8 mouse cellular contexts compared by ENCODE assay signal in the genomic region with DNA sequence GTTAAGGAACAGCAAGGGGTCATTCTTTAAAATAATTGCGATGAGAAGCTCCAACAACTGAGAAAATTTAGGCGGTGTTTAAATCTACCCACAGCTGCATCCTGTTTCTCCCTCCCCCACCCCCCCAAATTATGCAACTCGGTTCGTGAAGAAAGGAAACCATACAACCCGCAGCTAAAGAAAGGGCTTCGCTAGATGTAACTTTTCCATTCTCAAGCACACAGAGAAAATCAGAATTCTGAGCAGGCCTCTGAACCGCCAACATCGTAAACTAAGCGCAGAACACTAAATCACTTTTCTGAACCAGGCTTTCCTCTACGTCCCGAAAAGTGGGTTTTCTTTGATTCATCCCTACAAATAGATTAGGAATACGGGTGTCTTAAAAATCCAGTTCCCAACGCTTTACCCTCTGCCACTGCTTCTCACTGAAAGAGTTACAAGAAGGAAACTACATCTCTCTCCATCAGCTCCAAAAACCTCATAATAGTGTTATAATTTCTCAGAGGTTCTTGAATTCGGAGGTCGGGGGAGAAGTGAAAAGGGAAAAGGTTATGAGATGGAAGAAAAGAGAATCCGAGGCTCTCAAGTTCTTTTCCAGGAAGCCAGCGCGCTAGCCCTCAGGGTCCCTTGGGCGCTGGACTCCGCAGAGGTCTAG. TPM values are rescaled to one million over a fixed set of nuclear protein-coding genes. Genes with fewer than 3 reads are reported as not detected.
DNase-seq lines count a peak whose midpoint lies in the region; ATAC-seq lines count a peak whose summit lies in the region.

No protein-coding gene starts in this region.

- no peak overlapping the region for H3K27ac ChIP-seq in embryonic facial prominence, embryonic 11.5 days (replicated peaks; ENCODE audit: low read depth, low read length)
- peak overlapping the region; percentile 74; the same call in 1 of the 2 replicates for H3K27ac ChIP-seq in hindbrain, embryonic 15.5 days (replicated peaks)
- H3K27ac ChIP-seq in midbrain, embryonic 15.5 days: no peak overlapping the region

- ATAC-seq in erythroblast, adult 5-6 weeks (replicated peaks; ENCODE audit: low FRiP score, poor library complexity, severe bottlenecking): no peak
- ATAC-seq in embryonic facial prominence, embryonic 11.5 days (replicated peaks; ENCODE audit: insufficient number of reproducible peaks, low FRiP score, low TSS enrichment, low read depth): no peak
- no peak for ATAC-seq in hindbrain, embryonic 15.5 days (ENCODE audit: low FRiP score, low read depth)
- no peak for ATAC-seq in midbrain, embryonic 15.5 days (replicated peaks)

- no peaks in the 10 kb centered on the region for H3K9me3 ChIP-seq in erythroblast, embryonic 14.5 days (ENCODE audit: control insufficient read depth, low read length)
- H3K9me3 ChIP-seq in embryonic facial prominence, embryonic 11.5 days (replicated peaks; ENCODE audit: control insufficient read depth, low read length): no peaks in the 10 kb centered on the region
- no peaks in the 10 kb centered on the region for H3K9me3 ChIP-seq in hindbrain, embryonic 15.5 days
- no peaks in the 10 kb centered on the region for H3K9me3 ChIP-seq in midbrain, embryonic 15.5 days

- peak overlapping the region; percentile 85 for H3K4me2 ChIP-seq in embryonic facial prominence, embryonic 11.5 days (ENCODE audit: low read depth, low read length)
- peak overlapping the region; percentile 95 for H3K4me2 ChIP-seq in hindbrain, embryonic 15.5 days
- H3K4me2 ChIP-seq in midbrain, embryonic 15.5 days: peak overlapping the region; percentile 97

- peak; percentile 81 for DNase-seq in A20 (ENCODE audit: low read depth, low spot score)
- peak; percentile 36 for DNase-seq in embryonic facial prominence, embryonic 11.5 days (ENCODE audit: low spot score)
- no peak for DNase-seq in adrenal gland, adult 8-10 months
- DNase-seq in cerebellum, postnatal 25 days: no peak

- H3K4me3 ChIP-seq in erythroblast, embryonic 14.5 days (replicated peaks): peak overlapping the region; percentile 76
- peak overlapping the region; percentile 63 for H3K4me3 ChIP-seq in embryonic facial prominence, embryonic 11.5 days (ENCODE audit: low read depth, low read length)
- H3K4me3 ChIP-seq in hindbrain, embryonic 15.5 days: peak overlapping the region; percentile 96
- peak overlapping the region; percentile 97 for H3K4me3 ChIP-seq in midbrain, embryonic 15.5 days

- H3K4me1 ChIP-seq in erythroblast, embryonic 14.5 days (ENCODE audit: control insufficient read depth): peaks cover 15% of the 10 kb centered on the region
- H3K4me1 ChIP-seq in embryonic facial prominence, embryonic 11.5 days (ENCODE audit: control insufficient read depth, insufficient read depth, low read length): no peaks in the 10 kb centered on the region
- H3K4me1 ChIP-seq in hindbrain, embryonic 15.5 days (replicated peaks): peaks cover 13% of the 10 kb centered on the region; the same call in 1 of the 2 replicates
- peaks cover 10% of the 10 kb centered on the region; the same call in 1 of the 2 replicates for H3K4me1 ChIP-seq in midbrain, embryonic 15.5 days

- H3K36me3 ChIP-seq in erythroblast, embryonic 14.5 days (ENCODE audit: control insufficient read depth): peaks cover 8% of the 10 kb centered on the region
- H3K36me3 ChIP-seq in embryonic facial prominence, embryonic 11.5 days (replicated peaks; ENCODE audit: control insufficient read depth, insufficient read depth, low read depth, low read length): peaks cover 2% of the 10 kb centered on the region; the same call in 1 of the 2 replicates
- H3K36me3 ChIP-seq in hindbrain, embryonic 15.5 days: peaks cover 12% of the 10 kb centered on the region
- H3K36me3 ChIP-seq in midbrain, embryonic 15.5 days (replicated peaks): peaks cover 3% of the 10 kb centered on the region

- H3K9ac ChIP-seq in embryonic facial prominence, embryonic 11.5 days (replicated peaks; ENCODE audit: low read length): peak overlapping the region; percentile 58
- H3K9ac ChIP-seq in hindbrain, embryonic 15.5 days: peak overlapping the region; percentile 80
- peak overlapping the region; percentile 74 for H3K9ac ChIP-seq in midbrain, embryonic 15.5 days

- H3K27me3 ChIP-seq in erythroblast, embryonic 14.5 days (ENCODE audit: control insufficient read depth): peaks cover 39% of the 10 kb centered on the region
- H3K27me3 ChIP-seq in embryonic facial prominence, embryonic 11.5 days (ENCODE audit: control insufficient read depth, insufficient read depth, low read length): no peaks in the 10 kb centered on the region
- H3K27me3 ChIP-seq in hindbrain, embryonic 15.5 days: no peaks in the 10 kb centered on the region
- H3K27me3 ChIP-seq in midbrain, embryonic 15.5 days (replicated peaks): peaks cover 20% of the 10 kb centered on the region

- WGBS in embryonic facial prominence, embryonic 11.5 days: 14% methylated on average over 20 of the region's 20 CpGs
- WGBS in hindbrain, embryonic 15.5 days: 13% methylated on average over 20 of the region's 20 CpGs
- WGBS in midbrain, embryonic 15.5 days: 13% methylated on average over 20 of the region's 20 CpGs

RNA-seq across cellular contexts. Expression of a gene that starts 17.7 kb away (rescaled TPM):
- 0.04 and 0.09 TPM in 2 replicates for polyA plus RNA-seq in erythroblast, embryonic 14.5 days (2012)
- total RNA-seq in erythroblast, adult 5-6 weeks (2015; ENCODE audit: low replicate concordance): 6.0 and 8.4 TPM in 2 replicates
- 2.6 and 5.3 TPM in 2 replicates for total RNA-seq in erythroblast, adult 5-6 weeks (2017; ENCODE audit: low replicate concordance)
- polyA plus RNA-seq in embryonic facial prominence, embryonic 11.5 days (2014; fragmentation: Nextera tagmentation; extraction: Ambion mirVana): 3.0 and 3.9 TPM in 2 replicates
- 1.7 and 1.8 TPM in 2 replicates for polyA plus RNA-seq in hindbrain, embryonic 15.5 days (2015; fragmentation: Nextera tagmentation; extraction: Ambion mirVana)
- 0.96 and 1.3 TPM in 2 replicates for polyA plus RNA-seq in midbrain, embryonic 15.5 days (2015; fragmentation: Nextera tagmentation; extraction: Ambion mirVana)
- 1 to 10 TPM; 3.4 to 8.0 (median 5.0) TPM for total RNA-seq in adrenal gland, adult 8-10 months (2022)

Comparison
In these comparisons a context has a peak if more than half of its experiments do, and no peak if none do; other contexts are left out.
1. DNase-seq: peak in A20 (single experiment) and embryonic facial prominence, embryonic 11.5 days (single experiment); none in adrenal gland, adult 8-10 months (single experiment) and cerebellum, postnatal 25 days (0 of 2).
2. Peak in every context shown above with its lines, with median percentiles within 50 percentile points of each other: H3K4me3 ChIP-seq, H3K4me2 ChIP-seq and H3K9ac ChIP-seq.